Mouse (Mus musculus): ENCODE results near the gene Rbm47. TPM values are rescaled to one million over a fixed set of nuclear protein-coding genes. Genes with fewer than 3 reads are reported as not detected.
"Not testable (repeated sequence)": the region's sequence is repeated elsewhere in the genome, so short reads cannot be mapped to it uniquely, and the experiment has no call there.

Gene Rbm47
- total RNA-seq, 2 experiments from 2014 or later, result 54.7 to 55.9 TPM

- DNase-seq, result no peak
Measured at GRCm38 (mm10) chr5:66015449-66015961, 157.4 kb downstream of the Rbm47 start.

GRCm38 (mm10) chr5:66014437-66014836 is 158.5 kb downstream of the Rbm47 start:
- DNase-seq, result no peak

- no peak for DNase-seq
Measured at GRCm38 (mm10) chr5:66013999-66014398, 158.9 kb downstream of the Rbm47 start.

- no peak for DNase-seq
Measured at GRCm38 (mm10) chr5:66008245-66008967, 164.5 kb downstream of the Rbm47 start.

GRCm38 (mm10) chr5:66005041-66005678 is 167.8 kb downstream of the Rbm47 start:
- DNase-seq, result no peak

GRCm38 (mm10) chr5:66004134-66004925 is 168.6 kb downstream of the Rbm47 start, which contains the start of gene 9130230L23Rik:
TSS of gene 9130230L23Rik (minus strand) at chr5:66004285.
- DNase-seq, result no peak

- no peak for DNase-seq
Measured at GRCm38 (mm10) chr5:66001232-66001631, 171.7 kb downstream of the Rbm47 start.

GRCm38 (mm10) chr5:66000567-66001125 is 172.3 kb downstream of the Rbm47 start:
- no peak for DNase-seq

GRCm38 (mm10) chr5:66000074-66000473 is 172.8 kb downstream of the Rbm47 start:
- DNase-seq, result no peak

GRCm38 (mm10) chr5:65999106-65999505 is 173.8 kb downstream of the Rbm47 start:
- no peak for DNase-seq

- DNase-seq, result no peak
Measured at GRCm38 (mm10) chr5:65997813-65998212, 175.1 kb downstream of the Rbm47 start.

- DNase-seq, result peak; percentile 31
Measured at GRCm38 (mm10) chr5:65994643-65995042, 178.3 kb downstream of the Rbm47 start.

- no peak for DNase-seq
Measured at GRCm38 (mm10) chr5:65991191-65991590, 181.7 kb downstream of the Rbm47 start.

GRCm38 (mm10) chr5:65987004-65987403 is 185.9 kb downstream of the Rbm47 start:
- DNase-seq, result not testable (repeated sequence)

GRCm38 (mm10) chr5:65986426-65986825 is 186.5 kb downstream of the Rbm47 start:
- DNase-seq, result no peak

- DNase-seq, result no peak
Measured at GRCm38 (mm10) chr5:65975731-65976130, 197.2 kb downstream of the Rbm47 start.

- DNase-seq, result no peak
Measured at GRCm38 (mm10) chr5:65973189-65973588, 199.7 kb downstream of the Rbm47 start.

GRCm38 (mm10) chr5:65968004-65968403 is 204.9 kb downstream of the Rbm47 start:
- no peak for DNase-seq

- no peak for DNase-seq
Measured at GRCm38 (mm10) chr5:65967091-65967490, 205.8 kb downstream of the Rbm47 start.
